Mouse (Mus musculus) cerebellum, adult 11 months (tissue): ENCODE results near the gene Ccdc113.

ENCODE experiments used
- DNase-seq: peaks from one replicate; pipeline ENCODE4 v3.0.0; 2022

The Ccdc113 gene

DNA sequence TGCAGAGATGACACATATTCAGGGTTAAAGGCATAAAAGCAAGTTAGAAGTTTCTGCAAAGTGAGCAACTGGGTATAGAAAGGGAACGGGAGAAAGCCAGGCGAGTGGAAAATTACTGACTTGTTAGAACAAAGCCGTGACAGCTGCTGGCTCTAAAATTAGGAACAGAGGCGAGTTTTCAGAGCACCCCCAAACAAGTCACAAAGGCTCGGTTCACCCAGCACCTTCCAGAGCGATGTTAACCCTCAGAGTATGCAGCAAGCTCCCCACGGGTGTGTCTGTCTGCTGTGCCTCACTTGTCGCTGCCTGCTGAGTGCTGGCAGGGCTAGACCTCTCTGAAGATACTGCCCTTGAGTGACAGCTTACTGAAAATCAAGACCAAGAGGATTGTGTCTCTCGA lies 73.3 kb downstream of the Ccdc113 start:
- no peak for DNase-seq
